Mouse (Mus musculus) kidney, postnatal 36 days (tissue): ENCODE results near the gene Rfx3.
A peak's percentile ranks its signal among the peaks of the same experiment; 100 is the strongest.

ENCODE experiments used
- DNase-seq, 2 experiments: peaks; one replicate each; pipeline ENCODE4 v3.0.0; 2021 to 2022; ENCODE audit warnings: mixed read lengths in 2 of 2

The Rfx3 gene

DNA sequence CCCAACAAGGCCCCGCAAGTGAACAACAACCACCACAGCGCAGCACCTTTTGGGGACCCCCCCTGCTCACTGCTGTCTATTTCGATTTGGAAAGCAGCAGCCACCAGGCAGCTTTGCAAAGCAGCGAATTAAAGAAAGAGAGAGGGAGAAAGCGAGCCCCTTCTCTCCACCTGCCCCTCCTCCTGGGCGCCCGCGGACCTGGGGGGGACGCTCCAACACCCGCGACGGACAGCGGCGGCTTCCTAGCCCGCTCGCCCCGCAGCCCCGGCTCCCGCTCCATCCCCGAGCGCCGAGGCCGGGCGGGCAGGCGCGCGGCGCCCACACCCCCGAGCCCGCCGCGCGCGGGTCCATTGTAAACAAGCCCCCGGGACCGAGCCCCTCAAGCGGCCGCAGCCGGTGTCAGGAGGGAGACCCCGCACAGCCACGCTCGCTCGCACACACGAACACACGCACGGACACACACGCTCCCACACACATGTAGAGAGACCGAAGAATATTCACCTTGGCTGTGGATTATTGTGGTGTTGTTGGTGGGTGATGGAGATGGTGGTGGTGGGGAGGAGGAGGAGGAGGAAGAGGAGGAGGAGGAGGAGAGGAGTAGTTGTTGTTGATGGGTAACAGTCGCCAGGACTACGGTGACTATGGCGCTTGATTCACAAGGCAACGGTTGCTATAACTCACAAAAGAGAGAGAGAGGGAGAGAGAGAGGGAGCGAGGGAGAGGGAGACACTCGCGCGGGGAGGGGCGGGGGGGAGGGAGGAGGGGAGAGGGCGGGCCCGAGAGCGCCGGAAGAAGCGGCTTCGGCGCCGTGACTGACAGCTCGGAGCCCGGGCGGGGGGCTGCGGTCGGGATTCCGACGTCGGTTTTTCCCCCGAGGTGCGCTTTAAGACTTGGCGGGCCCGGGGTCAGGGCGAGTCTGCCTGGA lies at the start of gene Rfx3:
Gene Rfx3, minus strand, starts transcription at position 696 of the 925 bp plus-strand sequence.
- DNase-seq = peak; percentile 61 to 82

DNA sequence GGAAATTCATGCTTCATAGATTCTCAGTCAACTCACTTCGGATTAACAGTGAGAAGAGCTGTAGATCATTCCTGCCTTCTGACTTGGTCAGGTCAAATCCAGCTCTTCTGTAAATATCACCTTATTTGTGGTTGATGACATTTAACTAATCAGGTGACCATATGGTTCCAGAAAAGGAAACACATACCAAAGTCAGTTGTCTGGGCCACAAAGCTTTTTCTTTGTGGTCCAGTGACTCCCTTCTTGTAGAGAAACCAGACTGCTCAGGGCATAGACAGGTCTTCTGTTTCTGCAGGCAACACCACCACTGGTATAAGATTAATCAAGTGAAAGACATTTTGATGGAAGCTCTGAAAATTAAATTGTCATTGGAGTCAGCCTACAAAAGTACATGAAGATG lies 41.1 kb upstream of the Rfx3 start:
- no peak for DNase-seq

GRCm38 (mm10) chr19:28051571-28051970 lies 40.6 kb upstream of the Rfx3 start:
- no peak for DNase-seq

- DNase-seq = no peak
Observed at GRCm38 (mm10) chr19:28049280-28049679, 38.3 kb upstream of the Rfx3 start.

DNA sequence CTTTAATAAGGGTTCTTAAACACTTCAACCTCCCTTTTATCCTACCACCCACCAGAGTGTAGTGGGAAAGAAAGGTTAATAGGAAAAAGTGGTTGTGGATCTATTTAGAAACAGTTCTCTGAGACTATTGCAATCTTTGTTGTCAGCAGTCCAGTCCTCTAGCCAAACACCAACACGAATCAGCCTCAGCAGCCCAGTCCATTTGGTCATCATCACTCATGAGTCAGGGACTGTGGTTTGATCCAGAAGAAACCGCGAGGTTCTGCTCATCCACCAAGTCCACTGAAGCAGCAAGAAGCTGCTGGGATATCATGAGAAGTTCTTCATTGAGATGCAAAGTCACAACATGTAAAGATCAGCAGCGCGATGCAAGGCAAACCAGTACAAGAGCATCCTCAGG lies 35.8 kb upstream of the Rfx3 start:
- no peak for DNase-seq

DNA sequence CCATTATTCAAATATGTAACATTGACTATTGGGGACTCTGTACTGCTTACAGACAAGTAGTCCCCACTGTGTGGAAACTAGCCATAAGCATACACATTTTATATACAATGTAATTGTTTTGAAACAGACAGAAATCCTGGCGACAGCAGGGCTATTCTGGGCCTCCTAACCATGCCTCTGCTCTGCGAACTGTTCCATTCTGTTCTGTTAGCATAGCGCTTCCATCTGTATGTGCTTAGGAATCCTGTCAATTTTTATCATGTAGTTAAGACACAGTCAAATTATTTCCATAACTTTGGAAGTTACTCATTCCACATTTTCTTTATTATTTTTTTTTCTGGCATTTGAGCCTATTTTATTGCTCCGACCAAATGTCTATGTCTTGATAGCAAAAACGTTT lies 34.0 kb upstream of the Rfx3 start:
- no peak for DNase-seq

GRCm38 (mm10) chr19:28011718-28012499 lies 943 bp upstream of the Rfx3 start:
- DNase-seq = peak; percentile 19 to 74

DNA sequence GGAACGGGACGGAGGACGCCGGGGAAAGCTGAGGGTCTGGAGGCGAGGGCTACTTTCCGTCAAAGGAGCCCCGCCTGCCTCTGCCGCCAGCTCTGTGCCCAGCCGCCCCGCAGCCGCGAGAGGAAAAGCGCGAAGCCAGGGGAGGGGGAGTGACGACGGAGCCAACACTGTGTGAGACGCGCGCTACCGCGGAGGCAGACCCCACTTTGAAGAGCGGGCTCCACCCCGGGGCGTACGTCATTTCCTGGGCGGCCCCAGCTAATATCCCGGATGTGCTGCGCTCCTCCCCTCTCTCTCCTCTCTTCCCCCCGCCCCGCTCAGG lies 391 bp upstream of the Rfx3 start:
- DNase-seq = peak; percentile 94 to 95

GRCm38 (mm10) chr19:28009587-28010281 lies 1.2 kb downstream of the Rfx3 start:
- DNase-seq = peak; percentile 8 to 36

DNA sequence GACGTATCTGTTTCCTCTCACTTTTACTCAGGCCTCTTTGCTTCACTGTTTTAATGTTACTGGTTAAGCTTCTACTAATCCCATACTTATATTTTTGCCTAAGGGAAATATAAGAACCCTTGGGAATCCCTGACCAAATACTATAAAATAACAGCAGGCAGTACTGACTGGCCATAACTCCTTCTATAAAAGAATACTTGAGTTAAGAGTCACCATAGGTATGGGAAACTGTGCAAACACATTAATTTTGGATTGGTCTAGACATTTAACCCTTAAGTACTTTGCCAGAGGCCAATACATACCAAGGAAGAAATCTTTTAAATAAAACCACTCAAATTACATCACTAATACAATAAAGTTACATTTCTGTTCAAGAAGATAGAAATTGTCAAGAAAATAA lies 6.8 kb downstream of the Rfx3 start:
- no peak for DNase-seq

- no peak for DNase-seq
Observed at GRCm38 (mm10) chr19:28003474-28003873, 7.5 kb downstream of the Rfx3 start.

GRCm38 (mm10) chr19:28002708-28003107 lies 8.3 kb downstream of the Rfx3 start:
- DNase-seq = no peak

GRCm38 (mm10) chr19:27992800-27993199 lies 18.2 kb downstream of the Rfx3 start:
- no peak for DNase-seq

GRCm38 (mm10) chr19:27988746-27989145 lies 22.2 kb downstream of the Rfx3 start:
- no peak for DNase-seq

- no peak for DNase-seq
Observed at GRCm38 (mm10) chr19:27967590-27967989, 43.4 kb downstream of the Rfx3 start.

DNA sequence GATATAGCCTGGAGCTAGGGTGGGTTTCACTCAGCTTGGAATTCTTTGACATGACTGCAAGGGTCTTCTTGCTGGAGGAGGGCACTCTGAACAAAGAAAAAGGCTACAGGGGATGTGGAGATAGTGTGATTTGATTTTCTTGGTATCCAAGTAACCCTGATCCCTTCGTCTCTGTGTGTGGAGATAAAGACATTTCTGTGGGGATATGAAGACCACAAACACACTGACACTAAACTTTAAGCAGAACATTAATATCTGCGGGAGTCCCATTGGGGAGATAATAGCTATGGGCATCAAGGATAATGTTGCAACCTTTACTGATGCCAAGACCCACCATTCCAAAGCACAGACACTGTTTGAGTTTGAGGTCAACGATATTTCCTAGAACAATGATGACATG lies 49.7 kb downstream of the Rfx3 start:
- DNase-seq = no peak

- DNase-seq = no peak
Observed at GRCm38 (mm10) chr19:27935453-27935852, 75.5 kb downstream of the Rfx3 start.

GRCm38 (mm10) chr19:27931136-27931535 lies 79.8 kb downstream of the Rfx3 start:
- DNase-seq = no peak

DNA sequence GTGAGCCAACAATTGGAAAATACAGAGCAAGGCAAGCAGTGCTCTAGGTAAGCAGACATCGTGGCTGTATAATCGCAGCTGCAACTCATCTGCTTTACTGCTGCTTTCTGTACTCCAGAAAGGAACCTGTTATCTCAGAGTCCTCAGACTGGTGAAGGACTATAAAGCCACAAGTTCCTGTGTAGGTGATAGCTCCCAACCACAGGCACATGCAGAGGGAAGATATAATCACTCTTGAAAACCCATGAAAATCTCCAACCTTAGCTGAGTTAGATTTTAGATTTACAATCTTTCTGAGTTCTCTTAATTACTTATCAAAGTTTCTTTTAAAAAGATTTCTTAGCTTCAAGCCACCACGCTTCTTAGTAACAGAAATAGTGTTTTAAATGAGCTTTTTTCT lies 84.6 kb downstream of the Rfx3 start:
- no peak for DNase-seq

- DNase-seq = peak; percentile 3 to 39
Observed at GRCm38 (mm10) chr19:27919040-27919439, 91.9 kb downstream of the Rfx3 start.

- DNase-seq = no peak
Observed at GRCm38 (mm10) chr19:27916446-27916845, 94.5 kb downstream of the Rfx3 start.

- DNase-seq = no peak
Observed at GRCm38 (mm10) chr19:27906976-27907375, 104.0 kb downstream of the Rfx3 start.

GRCm38 (mm10) chr19:27905976-27906375 lies 105.0 kb downstream of the Rfx3 start:
- DNase-seq = no peak
